Mouse (Mus musculus): ENCODE data around the gene Gm13103. TPM values are rescaled to one million over a fixed set of nuclear protein-coding genes. Genes with fewer than 3 reads are reported as not detected.
"Not testable (repeated sequence)": the region's sequence is repeated elsewhere in the genome, so short reads cannot be mapped to it uniquely, and the experiment has no call there.

Gm13103 gene
- total RNA-seq (2021) = not detected in 2 replicates
- long read RNA-seq = 0 reads

- not testable (repeated sequence) for DNase-seq
Measured at GRCm38 (mm10) chr4:143846197-143846596, at the start of gene Gm13103. TSS of gene Gm13103 (plus strand) at chr4:143846497.

GRCm38 (mm10) chr4:143815993-143816392, 30.3 kb upstream of the Gm13103 start, which contains the start of gene Gm13084:
TSS of gene Gm13084 (minus strand) at chr4:143816093.
- DNase-seq = no peak

DNA sequence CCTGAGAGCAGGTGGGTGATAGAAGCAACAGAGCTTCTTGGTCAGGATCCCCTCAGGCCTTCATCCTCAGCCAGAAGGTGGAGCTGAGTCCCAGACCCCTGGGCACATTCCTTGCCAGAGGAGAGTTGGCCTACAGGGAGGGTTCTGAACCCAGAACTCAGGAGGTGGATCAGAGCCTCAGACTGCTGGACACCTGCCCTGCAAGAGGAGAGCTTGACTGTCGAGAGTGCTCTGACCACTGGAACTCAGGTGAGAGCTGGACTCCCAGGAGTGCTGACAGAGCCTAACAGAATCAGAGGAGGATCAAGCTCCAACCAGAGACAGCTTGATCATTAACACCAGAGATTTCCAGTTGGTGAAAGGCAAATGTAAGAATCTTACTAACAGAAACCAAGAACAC, 36.1 kb downstream of the Gm13103 start:
- not testable (repeated sequence) for DNase-seq

GRCm38 (mm10) chr4:143894406-143894805, 48.1 kb downstream of the Gm13103 start:
- DNase-seq = not testable (repeated sequence)

GRCm38 (mm10) chr4:143900280-143900679, 54.0 kb downstream of the Gm13103 start, which contains the start of gene Pramef6:
TSS of gene Pramef6 (minus strand) at chr4:143900380.
- DNase-seq = not testable (repeated sequence)

Other genes starting within 250 kb of the Gm13103 start
- gene Gm13083, start 231.5 kb upstream of the Gm13103 start, total RNA-seq (2021) = not detected in 2 replicates
- not detected in 2 replicates for gene Gm13088, start 189.3 kb upstream of the Gm13103 start, total RNA-seq (2021)
- gene Gm13089, start 143.8 kb upstream of the Gm13103 start, total RNA-seq (2021) = not detected in 2 replicates
- not detected in 2 replicates for gene Gm13078, start 127.0 kb upstream of the Gm13103 start, total RNA-seq (2021)
- gene Gm13023, start 57.1 kb upstream of the Gm13103 start, total RNA-seq (2021) = not detected in 2 replicates
- gene Gm13084, start 30.4 kb upstream of the Gm13103 start, total RNA-seq (2021) = not detected in 2 replicates
- not detected in 2 replicates for gene Pramef6, start 53.9 kb downstream of the Gm13103 start, total RNA-seq (2021)
- gene Pramef25, start 104.5 kb downstream of the Gm13103 start, total RNA-seq (2021) = not detected in 2 replicates
- not detected in 2 replicates for gene Gm13101, start 120.5 kb downstream of the Gm13103 start, total RNA-seq (2021)
- gene Pramef17, start 147.9 kb downstream of the Gm13103 start, total RNA-seq (2021) = not detected in 2 replicates
- gene Pramel4, start 212.6 kb downstream of the Gm13103 start, total RNA-seq (2021) = not detected in 2 replicates